Mouse (Mus musculus) cerebellum, adult 9-11 months (tissue): ENCODE measurements around the gene Gm10382.
"Not testable (repeated sequence)": the region's sequence is repeated elsewhere in the genome, so short reads cannot be mapped to it uniquely, and the experiment has no call there.

ENCODE experiments used
- DNase-seq: peaks from one replicate; pipeline ENCODE4 v3.0.0; 2022

The Gm10382 gene

DNA sequence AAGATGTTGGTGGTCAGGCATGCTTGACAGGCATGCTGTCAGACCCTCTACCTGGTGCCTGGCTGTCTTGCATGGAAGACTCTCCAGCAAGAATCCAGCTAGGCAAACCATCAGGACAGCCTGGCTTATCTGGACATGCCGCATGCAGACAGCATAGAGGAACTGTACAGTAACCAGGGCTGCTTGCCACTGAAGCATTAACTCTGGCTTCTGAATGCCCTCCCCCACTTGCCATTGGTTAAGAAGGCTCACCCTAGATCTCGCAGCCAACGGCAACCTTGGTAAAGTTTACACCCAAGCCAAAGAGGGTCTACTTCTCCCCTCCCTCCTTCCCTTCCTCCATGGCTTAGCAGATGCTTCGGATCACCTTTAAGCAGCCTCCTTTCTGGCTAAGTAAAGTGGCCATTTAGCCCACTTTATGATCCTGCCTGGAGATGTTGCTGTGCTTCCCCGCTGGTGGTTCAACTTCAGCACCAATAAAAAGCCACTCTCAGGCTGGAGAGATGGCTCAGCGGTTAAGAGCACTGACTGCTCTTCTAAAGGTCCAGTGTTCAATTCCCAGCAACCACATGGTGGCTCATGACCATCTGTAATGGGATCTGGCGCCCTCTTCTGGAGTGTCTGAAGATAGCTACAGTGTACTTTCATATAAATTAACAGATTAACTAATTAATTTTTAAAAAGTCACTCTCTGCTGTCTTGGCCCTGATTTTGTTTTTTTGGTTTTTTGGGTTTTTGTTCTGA is 18.0 kb upstream of the Gm10382 start:
- DNase-seq, result no peak

DNA sequence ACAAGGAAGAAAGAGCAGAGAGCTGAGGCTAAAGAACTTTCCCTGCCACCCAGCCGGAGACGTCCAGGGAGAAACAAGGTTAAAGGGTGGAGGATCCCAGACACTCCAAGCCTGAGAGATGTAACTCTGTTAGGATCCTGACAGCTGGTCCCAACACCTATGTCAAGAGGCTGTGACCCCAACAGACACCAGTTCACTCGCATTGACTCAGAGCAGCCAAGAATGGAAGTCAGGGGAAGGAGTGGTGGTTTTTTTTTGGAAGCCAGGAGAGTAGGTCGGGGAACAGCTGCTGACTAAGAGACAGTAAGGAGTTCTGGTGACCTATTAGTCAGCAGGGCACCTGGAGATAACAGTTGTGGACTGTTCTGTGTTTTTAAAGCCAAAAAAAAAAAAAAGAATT is 17.1 kb upstream of the Gm10382 start:
- no peak for DNase-seq

GRCm38 (mm10) chr5:125375871-125376270 is 13.3 kb upstream of the Gm10382 start:
- DNase-seq, result no peak

DNA sequence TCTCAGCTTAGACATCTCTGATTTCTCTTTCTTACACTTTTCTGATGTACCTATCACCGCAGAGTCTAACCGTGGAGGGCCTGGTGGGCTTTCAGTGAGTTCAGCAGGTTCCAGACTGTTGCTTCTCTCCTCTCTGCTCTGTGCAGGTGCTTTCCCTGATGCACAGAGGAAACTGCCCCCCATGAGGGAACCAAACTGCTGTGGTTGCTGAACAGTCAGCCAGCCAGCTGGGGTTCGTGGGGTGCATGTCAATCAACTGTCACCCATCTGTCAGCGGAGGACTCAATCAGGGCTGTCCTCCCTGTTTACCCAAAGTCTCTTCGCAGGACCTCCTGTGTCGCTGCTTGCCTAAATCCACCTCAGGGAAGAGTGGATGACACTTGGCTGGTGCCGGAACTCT is 11.9 kb upstream of the Gm10382 start:
- no peak for DNase-seq

GRCm38 (mm10) chr5:125378919-125379318 is 10.2 kb upstream of the Gm10382 start:
- no peak for DNase-seq

DNA sequence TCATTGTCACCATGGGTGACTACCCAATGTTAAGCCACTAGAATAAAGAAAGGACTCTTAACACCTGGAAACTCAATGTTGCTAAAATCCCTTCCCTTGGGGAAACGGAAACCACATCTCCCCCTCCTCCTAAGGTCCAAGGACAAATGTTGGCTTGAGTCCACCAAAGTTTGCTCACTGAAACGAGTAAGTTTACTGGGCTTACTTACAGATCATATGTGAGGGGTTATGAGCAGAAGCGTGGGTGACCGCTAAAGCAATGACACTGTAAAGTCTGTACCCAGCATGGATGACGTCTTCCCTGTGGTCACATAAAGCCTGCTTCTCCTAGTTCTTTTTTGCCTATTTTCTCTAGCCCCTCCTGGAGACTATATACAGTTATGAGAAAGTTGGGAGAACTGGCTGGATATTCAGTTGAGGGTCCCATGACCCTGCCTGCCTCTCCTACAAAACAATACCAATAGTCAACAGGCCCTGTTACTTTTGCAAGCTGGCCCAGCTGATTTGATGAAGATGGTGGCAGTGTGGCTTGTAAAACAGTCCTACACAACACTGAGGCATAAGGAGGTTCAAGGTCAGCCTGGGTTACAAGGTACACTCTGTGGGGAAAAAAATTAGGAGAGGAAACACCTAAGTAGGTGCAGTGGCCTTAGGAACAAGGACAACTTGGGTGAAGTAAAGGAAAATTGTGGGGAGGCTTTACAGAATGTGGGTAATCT is 7.0 kb upstream of the Gm10382 start:
- DNase-seq, result no peak

DNA sequence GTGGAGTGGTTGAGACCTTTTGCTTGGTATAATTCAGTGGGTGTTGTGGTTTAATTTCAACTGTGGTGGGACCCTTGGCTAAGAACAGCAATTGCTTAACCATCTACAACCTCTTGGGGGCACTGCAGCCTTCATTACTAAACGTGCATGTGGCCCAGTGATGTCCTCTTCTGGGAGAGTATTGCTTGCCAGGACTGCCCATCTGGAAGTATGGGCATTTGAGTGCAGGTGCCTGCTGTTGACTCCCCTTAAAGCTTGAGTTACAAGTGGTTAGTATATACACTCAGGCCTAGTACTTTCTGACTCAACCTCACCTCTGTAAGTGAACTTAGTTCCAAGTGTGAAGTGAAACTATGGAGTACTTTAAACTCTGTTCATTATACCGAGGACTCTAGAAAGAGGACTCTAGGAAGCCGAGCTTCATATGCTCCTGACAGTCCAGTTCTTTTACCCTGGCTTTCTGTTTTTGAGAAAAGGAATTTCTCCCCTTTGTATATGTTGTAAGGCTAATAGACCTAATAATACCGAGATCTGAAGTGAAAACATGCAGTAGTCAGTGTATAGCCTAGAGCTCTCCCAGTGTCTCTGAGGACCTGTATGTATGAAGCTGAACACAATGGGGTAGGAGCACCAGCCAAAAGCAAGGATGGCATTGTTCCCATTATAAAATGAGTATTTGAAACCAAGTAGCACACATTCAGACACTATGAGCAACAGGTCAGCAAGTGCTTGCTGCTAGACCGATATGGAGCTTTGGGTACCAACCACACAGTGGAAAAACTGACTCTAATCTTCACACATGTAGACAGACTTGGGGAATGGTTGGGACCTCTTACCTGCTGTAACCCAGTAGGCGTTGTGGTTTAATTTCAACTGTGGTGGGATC is 6.2 kb upstream of the Gm10382 start:
- peak; percentile 68 for DNase-seq

GRCm38 (mm10) chr5:125383637-125384420 is 5.3 kb upstream of the Gm10382 start:
- no peak for DNase-seq

DNA sequence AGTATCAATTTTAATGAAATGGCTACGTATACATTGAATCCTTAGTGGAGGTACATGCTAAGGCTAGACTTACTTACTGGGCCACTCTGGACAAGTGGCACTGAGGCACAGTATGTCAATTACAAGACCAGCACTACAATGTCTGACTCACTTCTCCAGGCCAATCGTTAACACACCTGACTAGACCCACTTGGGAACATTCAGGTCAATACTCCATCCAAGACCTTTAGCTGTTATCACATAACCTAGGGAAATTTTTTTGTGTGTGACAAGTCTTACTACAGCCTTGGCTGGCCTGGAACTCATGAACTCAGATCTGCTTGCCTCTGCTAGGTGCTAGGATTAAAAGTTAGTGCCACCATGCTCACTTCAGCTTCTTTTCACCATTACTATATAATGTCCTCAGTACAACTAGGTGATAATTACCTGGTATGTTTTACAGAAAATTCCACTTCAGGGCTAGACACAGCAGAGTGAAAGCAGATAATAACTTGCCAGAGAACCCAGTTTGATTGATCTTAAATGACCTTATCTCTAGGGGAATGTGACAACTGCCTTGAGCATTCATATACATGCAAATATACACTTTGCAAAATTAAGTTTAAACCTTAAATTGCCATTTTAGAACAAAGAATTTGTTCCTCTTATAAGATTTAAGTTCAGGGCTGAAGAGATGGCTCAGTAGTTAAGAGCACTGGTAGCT is 4.5 kb upstream of the Gm10382 start:
- DNase-seq, result no peak

- no peak for DNase-seq
These were observed 3.7 kb upstream of the Gm10382 start for GRCm38 (mm10) chr5:125385215-125385940.

- DNase-seq, result not testable (repeated sequence)
These were observed 1.8 kb upstream of the Gm10382 start for GRCm38 (mm10) chr5:125387295-125387694.

DNA sequence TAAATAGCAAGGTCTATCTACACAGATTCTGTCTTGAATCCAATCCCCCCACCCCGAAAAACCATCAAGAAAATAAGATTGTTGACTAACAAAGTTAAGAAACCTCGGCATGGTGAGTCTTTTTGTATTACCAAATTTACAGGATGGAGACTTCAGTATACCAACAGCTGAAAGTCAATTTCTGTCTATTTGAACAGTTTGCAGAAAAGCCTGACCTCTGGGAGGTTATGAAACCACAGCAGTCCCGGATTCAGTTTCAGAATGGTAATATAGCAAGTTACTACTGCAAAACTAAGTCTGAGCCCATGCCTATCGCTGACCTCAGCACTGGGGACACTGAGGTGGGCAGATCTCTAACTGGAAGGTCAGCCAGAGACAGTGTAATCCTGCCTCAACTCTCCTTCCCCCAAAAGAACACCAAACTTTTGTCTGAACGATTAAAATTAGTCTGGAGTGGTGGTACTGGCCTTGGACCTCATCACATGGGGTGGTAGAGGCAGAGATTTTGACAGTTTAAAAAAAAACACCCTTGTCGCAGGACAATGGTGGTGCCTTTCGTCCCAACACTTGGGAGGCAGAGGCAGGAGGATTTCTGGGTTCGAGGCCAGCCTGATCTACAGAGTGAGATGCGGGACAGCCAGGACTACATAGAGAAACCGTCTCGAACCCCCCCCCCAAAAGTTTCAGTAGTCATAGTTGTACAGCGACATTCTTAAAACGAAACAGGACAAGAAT is 597 bp upstream of the Gm10382 start:
- peak; percentile 61 for DNase-seq

DNA sequence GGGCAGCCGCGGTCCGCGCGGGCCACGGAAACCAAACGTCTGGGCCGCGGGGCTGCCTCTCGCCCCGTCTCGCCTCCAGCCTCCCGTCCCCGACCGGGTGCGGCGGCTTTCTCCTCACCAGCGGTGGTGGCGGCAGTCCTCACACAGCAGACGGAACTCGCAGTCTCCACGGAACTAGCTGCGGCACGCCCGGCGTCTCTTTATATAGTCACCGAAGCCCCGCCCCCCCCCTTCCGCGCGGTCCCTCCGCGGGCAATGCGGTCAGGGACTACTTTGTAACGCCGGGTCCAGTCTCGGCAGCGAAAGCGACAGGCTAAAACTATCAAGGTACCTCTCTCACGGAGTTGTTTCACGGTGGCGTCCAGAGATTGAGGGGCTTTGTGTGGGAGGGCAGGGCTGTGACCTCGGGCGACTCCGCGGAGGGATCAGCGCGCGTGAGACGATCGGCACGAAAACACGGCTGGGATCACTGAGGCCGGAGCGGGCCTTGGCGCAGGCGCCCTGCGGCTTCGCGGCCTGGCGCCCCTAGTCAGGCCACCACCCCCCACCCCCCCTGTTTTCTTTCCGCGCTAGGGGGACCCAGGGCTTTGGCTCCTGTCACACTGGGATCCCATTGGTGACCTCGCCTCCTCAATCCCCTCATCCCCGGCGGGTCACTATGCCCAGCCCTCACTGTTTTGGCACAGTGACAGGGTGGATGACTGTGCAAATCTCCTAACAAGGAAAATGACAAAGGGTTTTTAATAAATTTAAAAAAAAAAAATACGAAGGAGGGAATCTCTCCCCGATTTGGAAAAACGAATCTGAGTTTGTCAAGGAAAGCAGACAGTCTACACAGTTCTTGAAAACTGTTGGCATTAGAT is 688 bp downstream of the Gm10382 start, which contains the start of gene Ubc:
Ubc (minus strand) TSS at position 624 of the 863 bp plus-strand sequence.
- peak; percentile 89 for DNase-seq

GRCm38 (mm10) chr5:125390906-125391477 is 1.9 kb downstream of the Gm10382 start:
- peak; percentile 34 for DNase-seq

GRCm38 (mm10) chr5:125391609-125392008 is 2.5 kb downstream of the Gm10382 start:
- DNase-seq, result peak; percentile 79

DNA sequence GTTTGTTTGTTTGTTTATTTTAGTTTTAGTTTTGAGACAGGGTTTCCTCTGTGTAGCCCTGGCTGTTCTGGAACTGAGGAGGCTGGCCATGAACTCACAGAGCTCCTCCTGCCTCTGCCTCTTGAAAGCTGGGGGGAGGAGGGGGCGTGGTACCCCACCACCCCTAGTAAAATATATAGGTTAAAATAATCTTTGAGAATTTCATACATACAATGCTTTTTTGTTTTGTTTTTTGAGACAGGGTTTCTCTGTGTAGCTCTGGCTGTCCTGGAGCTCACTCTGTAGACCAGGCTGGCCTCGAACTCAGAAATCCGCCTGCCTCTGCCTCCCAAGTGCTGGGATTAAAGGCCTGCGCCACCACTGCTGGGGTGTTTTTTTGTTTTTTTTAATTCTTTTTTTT is 3.1 kb downstream of the Gm10382 start:
- peak; percentile 45 for DNase-seq

DNA sequence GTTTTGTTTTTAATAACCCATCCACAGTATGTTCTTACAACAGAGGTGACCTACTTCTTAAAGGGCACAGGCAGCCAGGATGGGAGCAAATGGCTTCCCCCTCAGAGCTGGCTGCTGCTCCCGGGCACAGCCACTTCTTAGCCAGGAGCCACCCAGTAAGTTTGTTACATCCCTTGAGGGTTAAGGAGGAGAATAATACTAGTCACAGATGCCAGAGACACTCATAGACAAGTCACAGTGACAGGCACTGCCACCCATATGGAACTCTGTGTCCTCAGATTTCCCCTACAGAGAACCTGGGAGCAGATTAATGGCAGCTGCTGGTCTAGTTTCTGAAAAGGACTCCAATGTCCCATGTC is 3.5 kb downstream of the Gm10382 start:
- no peak for DNase-seq

DNA sequence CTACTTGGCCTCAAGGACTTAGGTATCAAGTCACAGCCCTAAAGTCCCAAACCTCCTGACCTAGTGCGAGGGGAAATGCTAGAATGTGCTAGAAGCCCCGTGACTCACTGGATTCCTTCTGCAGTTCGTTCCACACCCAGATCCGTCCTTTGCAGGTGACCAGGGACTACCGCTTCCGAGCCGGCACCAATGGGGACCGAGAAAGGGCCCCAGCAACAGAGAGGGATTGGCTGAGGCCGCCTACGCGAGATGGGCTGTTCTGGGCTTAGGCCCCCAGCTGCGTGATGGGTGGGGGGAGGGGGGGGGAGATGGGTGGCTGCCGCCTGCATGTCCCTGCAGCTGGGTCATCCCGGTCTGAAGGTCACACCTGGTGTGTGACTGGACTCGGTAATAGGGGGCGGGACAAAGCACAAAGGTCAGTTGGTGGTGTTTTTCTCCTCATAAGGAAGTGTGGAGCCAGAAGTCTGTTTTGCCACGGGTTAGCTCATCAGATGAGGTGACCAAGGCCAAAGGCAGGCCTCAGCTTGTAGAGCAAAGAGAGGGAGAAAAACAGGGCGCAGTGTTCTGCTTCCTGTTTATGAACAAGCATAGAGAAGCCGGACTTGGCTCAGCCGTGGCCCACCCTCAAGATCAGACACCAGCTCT is 4.0 kb downstream of the Gm10382 start:
- peak; percentile 96 for DNase-seq
